Comparison of ENCODE assay signal across 16 mouse cellular contexts in genomic region chr6:32007336-32007735, GRCm38 (mm10). TPM values are rescaled to one million over a fixed set of nuclear protein-coding genes. Genes with fewer than 3 reads are reported as not detected.
DNase-seq lines count a peak whose midpoint lies in the region.
"Had no signal": no experiment of that assay in that cellular context is flagged by ENCODE, and none has a peak within 500 bp of the region (broad histone marks: within the 10 kb centered on the region; RNA-seq: fewer than 3 reads in every experiment).

No protein-coding gene starts in this region.

- intact Hi-C loops in heart, postnatal 25 days (cut with DNase I): no loop called here

- DNase-seq in brain, adult 2 months (ENCODE audit: low read depth, low spot score): peak; percentile 65
- DNase-seq in frontal cortex, postnatal 14 days (ENCODE audit: low spot score in 2 of 2): peak; percentile 15 to 19
- DNase-seq in layer of hippocampus, postnatal 36 days: peak; percentile 29 to 42
- peak; percentile 34 for DNase-seq in right cerebral cortex, postnatal 14 days
- no peak for DNase-seq in spleen, postnatal 36 days (ENCODE audit: low spot score in 2 of 2)
- DNase-seq in kidney, adult 8-10 months: no peak
- DNase-seq in heart, postnatal 25 days (ENCODE audit: low spot score): no peak
- DNase-seq: cerebellum, adult 9-11 months; gastrocnemius, adult 2 months; heart, postnatal 36 days; lung, embryonic 14.5 days; lung, postnatal 36 days; thymus, postnatal 4 days had no signal

RNA-seq across cellular contexts. Expression of gene 1700012A03Rik, which starts 42.7 kb away (rescaled TPM):
- not detected for total RNA-seq in layer of hippocampus, postnatal 36 days (2021)
- not detected for total RNA-seq in heart, postnatal 25 days (2021)
- total RNA-seq: adrenal gland, adult 18-20 months; gastrocnemius, adult 2 months; granulocyte monocyte progenitor cell, adult 5-6 weeks; heart, postnatal 36 days; megakaryocyte-erythroid progenitor cell, adult 5-6 weeks had no signal

Comparison
In these comparisons a context has a peak if more than half of its experiments do, and no peak if none do; other contexts are left out.
1. DNase-seq: peak in brain, adult 2 months (single experiment), frontal cortex, postnatal 14 days (2 of 2), layer of hippocampus, postnatal 36 days (2 of 2) and right cerebral cortex, postnatal 14 days (single experiment); none in spleen, postnatal 36 days (0 of 2), kidney, adult 8-10 months (0 of 2) and heart, postnatal 25 days (single experiment).